Mouse (Mus musculus): ENCODE results near the gene Fkbp6.
A peak's percentile ranks its signal among the peaks of the same experiment; 100 is the strongest.

The Fkbp6 gene

GRCm38 (mm10) chr5:135271563-135272165 is 78.2 kb downstream of the Fkbp6 start:
- no peak for DNase-seq

DNA sequence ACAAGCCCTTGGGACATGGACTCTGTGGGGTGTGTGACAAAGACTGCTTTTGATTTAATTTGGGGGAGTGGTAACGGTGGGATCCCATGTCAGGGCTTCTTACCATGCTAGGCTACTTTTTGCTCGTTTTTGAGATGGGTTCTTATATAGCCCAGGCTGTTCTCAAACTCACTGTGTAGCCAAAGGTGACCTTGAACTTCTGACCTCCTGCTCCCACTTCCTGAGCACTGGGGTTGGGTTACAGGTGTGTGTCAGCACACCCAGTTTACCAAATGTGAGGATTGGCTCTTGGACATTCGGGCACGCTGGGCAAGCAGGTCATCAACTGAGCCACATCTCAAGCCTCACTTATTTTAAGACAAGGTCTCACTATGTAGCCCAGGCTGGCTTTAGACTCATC is 79.5 kb downstream of the Fkbp6 start:
- DNase-seq, result no peak

- DNase-seq, result no peak
Measured at GRCm38 (mm10) chr5:135269451-135269850, 80.4 kb downstream of the Fkbp6 start.

GRCm38 (mm10) chr5:135264548-135264947 is 85.3 kb downstream of the Fkbp6 start:
- DNase-seq, result no peak

DNA sequence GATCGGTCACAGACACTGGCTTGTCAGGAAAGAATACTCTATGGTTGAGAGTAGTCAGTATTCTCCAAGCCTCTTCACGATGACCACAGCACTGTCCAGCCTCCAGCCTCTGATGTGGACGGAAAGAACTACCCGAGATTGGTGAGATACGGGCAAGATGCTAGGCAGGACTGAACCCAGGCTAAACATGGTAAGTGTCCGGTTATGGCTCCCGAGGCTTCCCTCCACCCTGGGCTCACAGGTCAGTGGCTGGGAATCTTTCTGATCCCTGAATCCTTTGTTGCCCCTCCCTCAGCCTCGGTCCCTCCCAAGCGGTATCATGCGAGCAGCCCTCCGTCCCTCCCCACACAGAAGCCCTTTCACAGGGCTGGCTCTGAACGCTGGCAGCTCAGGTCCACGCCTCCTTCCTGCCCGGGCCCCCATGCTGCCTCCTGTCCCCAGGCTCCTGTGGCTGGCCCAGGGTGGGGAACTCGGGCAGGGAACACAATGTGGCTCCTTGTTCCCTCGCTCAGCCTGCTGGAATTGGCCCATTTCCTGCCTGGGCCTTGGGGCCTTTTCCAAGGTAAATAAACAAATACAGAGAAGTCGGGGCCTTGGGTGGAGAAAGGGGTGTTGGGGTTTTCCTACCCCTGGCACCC is 85.9 kb downstream of the Fkbp6 start:
- no peak for DNase-seq

DNA sequence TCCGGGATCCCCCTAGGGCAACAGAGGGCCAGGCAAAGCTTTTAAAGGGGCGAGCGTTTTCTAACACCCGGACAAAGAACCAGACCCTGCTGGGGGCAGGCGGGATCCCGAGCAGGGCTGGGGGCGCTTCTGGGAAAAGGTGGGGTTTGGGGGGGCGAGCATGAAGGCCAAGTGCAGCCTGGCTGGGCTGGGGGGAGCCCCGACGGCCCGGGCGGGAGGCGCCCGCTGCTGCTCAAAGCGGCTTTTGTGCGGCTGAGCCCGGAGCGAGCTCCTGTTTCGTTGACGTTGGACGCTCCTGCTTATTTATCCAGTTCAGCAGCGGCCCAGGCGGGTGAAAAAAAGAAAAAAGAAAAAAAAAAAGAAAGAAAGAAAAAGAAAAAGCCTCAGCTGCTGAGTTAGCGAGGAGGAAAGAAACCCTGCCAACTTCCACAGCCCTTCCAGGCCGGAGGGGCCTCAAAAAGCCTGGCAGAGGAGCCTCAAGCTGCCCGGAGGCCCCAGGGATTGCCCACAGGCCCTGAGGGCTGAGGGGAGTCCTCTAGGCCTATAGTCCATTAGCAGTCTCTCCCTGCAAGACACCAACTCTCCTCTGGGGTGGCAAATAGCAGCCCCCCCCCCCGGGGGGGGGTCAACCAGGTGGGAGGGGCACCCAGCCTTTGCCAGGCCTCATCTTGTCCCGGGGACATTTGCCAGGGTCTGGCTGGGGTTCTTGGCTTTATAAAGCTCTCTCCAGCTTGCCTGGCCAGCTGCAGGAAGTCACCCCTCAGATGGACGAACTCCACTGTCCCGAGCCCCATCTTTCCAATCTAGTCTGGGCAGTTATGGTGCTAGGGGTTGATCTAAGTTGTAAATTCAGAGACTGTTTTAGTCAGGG is 91.3 kb downstream of the Fkbp6 start:
- DNase-seq, result no peak

DNA sequence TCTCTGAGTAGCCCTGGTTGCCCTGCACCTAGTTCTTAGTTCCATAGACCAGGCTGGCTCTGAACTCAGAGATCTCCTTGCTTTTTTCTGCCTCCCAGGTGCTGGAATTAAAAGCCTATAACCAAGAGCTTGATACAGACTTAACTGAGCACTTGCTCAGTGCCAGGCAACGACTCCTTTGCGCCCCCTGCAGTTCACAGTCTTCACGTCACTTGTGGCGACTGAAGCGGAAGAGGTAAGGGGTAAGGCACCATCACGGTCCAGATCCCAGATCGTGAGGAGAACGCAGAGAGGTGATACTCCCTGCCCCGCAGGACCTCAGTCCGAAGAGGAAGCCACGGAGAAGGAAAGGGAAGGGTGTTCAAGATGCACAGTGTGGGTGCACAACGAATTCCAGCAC is 92.3 kb downstream of the Fkbp6 start:
- no peak for DNase-seq

- DNase-seq, result no peak
Measured at GRCm38 (mm10) chr5:135256166-135256565, 93.7 kb downstream of the Fkbp6 start.

- no peak for DNase-seq
Measured at GRCm38 (mm10) chr5:135253741-135254401, 96.0 kb downstream of the Fkbp6 start.

DNA sequence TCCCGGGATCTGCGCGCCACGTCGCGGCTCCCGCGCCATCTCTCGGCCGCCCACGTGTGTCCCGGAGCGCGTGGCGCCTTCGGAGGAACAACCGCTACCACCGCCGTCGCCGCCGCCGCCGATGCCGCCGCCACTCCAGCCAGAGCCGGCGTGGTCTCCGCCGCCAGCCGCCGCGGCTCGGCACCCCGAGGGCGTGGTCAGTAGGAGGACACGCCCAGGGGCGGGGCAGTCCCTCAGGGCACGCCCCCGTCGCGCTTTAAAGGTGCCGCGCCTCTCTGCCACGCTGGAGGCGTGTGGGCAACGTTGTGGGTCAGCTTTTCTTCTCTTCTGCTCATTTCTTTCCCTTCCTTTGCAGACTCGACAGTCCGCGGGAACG is 98.8 kb downstream of the Fkbp6 start, which contains the start of gene Fzd9:
TSS of gene Fzd9 (minus strand) at position 152 of the 376 bp plus-strand sequence.
- DNase-seq, result peak; percentile 53

DNA sequence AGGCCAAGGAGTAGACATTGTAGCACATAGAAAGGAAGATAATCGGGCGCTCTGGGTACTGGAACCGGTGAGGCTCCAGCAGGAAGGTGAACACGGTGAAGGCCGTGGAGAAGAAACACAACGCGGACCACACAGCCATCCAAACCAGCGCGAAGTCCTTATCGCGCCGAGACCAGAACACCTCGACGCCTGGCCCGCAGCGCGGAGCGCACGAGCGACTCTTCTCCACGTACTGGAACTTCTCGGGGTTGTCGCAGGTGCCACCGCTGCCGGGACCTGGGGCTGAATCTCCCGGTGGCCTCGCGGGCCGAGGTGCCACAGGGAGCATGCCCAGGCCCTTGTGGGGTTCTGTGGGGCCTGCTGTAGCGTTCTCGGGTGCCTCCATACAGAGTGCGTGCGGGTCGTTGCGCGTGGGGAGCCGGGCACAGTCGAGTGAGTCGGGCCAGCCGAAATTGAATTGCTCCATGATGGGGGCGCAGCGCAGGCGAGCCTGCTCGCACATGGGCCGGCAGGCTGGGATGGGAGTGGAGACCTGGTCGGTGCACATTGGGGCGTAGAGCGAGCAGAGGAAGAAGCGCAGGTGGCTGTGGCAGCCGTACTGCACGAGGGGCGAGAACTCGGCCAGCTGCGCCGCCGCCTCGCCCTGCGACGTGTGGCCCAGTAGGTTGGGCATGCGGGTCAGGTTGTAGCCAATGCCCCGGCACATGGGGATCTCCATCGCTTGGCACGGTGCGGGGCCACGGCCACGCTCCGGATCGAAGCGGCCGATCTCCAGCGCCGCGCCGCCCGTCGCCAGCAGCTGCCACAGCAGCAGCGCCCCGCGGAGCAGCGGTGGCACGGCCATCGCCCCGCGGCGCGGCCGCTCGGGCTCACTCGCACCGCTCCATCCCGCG is 99.4 kb downstream of the Fkbp6 start:
- no peak for DNase-seq

DNA sequence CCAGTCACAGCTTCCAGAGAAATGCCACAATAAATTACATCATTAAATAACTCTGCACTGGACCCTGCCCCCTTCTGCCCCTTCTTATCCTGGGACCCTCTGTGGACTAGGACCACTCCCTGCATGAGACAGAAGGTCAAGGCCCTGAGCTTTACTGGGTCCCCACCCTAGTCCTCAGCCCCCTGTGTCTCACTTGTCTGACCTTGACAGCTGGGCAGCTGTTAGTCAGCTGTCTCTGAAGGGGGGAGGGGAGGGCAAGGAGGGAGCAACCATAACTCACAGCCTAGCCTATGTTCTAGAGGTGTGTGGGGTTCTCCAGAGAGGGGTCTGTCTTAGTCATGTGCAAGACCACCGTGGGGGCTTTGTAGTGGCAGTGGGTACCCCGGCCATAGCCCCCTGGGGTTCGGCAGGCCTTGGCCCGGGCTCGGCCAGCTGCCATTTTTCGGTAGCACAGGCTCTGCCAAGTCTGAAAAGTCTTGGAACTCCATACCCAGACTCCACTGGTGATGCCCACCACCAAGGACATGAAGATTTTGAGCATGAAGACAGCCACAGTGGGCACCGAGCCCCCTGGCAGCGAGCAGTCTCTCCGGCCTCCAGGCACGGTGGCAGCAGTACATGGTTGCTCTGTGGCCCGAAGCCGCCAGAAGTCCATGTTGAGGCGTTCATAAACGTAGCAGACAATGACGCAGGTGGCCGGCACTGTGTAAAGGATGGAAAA is 100.7 kb downstream of the Fkbp6 start:
- no peak for DNase-seq

GRCm38 (mm10) chr5:135247337-135247736 is 102.5 kb downstream of the Fkbp6 start:
- DNase-seq, result no peak

DNA sequence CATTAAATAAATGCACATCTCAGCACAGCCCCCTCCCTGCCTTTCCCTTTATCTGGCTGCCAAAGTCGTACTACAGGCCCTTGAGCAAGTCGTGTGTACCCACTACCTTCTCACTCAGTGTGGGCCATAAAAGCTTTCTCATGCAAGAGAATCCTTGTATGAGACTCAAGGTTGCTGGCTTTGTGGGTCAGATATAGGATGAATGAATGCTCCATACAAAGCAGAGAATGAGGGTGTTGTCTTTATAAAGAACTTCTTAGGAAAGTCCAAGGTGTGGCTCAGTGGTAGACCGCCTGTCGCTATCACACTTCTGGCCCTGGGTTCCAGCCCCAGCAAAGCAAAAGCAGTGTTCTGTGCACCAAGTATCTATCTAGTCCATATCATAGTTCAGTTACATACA is 103.3 kb downstream of the Fkbp6 start:
- no peak for DNase-seq

GRCm38 (mm10) chr5:135243166-135243565 is 106.7 kb downstream of the Fkbp6 start:
- no peak for DNase-seq

GRCm38 (mm10) chr5:135242608-135243007 is 107.2 kb downstream of the Fkbp6 start:
- DNase-seq, result no peak

GRCm38 (mm10) chr5:135242136-135242535 is 107.7 kb downstream of the Fkbp6 start:
- DNase-seq, result no peak

All from cerebellum, adult 8-10 months (tissue).